Mouse (Mus musculus) lung, embryonic 15.5 days (tissue): ENCODE data around the gene Bfsp1. TPM values are rescaled to one million over a fixed set of nuclear protein-coding genes. Genes with fewer than 3 reads are reported as not detected.
A peak's percentile ranks its signal among the peaks of the same experiment; 100 is the strongest.

Experiments used
- ATAC-seq: fragments of 200-750 bp; cut with Nextera tagmentation; 2 replicates; pipeline ENCODE4 v1.8.0; 2017; ENCODE audit warnings: moderate number of reproducible peaks, borderline replicate concordance; ENCODE audit not compliant: low FRiP score, low TSS enrichment; ENCODE audit errors: extremely low read depth
- H3K27ac ChIP-seq: fragments of 300-500 bp; sonication (generic); 2 replicates; pipeline ENCODE4 v1.5.1; 2015; ENCODE audit warnings: moderate library complexity, mild to moderate bottlenecking, inconsistent platforms
- H3K27me3 ChIP-seq: fragments of 300-500 bp; sonication (generic); 2 replicates; pipeline ENCODE4 v1.6.1; 2015; ENCODE audit warnings: inconsistent platforms
- H3K36me3 ChIP-seq: fragments of 300-500 bp; sonication (generic); 2 replicates; pipeline ENCODE4 v1.6.1; 2015; ENCODE audit warnings: inconsistent platforms
- H3K4me1 ChIP-seq: fragments of 300-500 bp; sonication (generic); 2 replicates; pipeline ENCODE4 v1.6.1; 2015; ENCODE audit warnings: inconsistent platforms
- H3K4me2 ChIP-seq: fragments of 300-500 bp; sonication (generic); 2 replicates; pipeline ENCODE4 v1.6.1; 2015; ENCODE audit warnings: inconsistent platforms, mild to moderate bottlenecking, moderate library complexity
- H3K4me3 ChIP-seq: fragments of 300-500 bp; sonication (generic); 2 replicates; pipeline ENCODE4 v1.5.1; 2015; ENCODE audit warnings: mild to moderate bottlenecking, inconsistent platforms
- H3K9ac ChIP-seq: fragments of 300-500 bp; sonication (generic); 2 replicates; pipeline ENCODE4 v1.6.1; 2015; ENCODE audit warnings: inconsistent platforms
- H3K9me3 ChIP-seq: fragments of 300-500 bp; sonication (generic); 2 replicates; pipeline ENCODE4 v1.6.1; 2016; ENCODE audit warnings: inconsistent platforms
- WGBS: fragments of 180-500 bp; shearing (Covaris S2); methylation state at CpG from one replicate; pipeline ENCODE4 v1.1.7; 2015; 5-methylcytosine and 5-hydroxymethylcytosine counted together
- polyA plus RNA-seq: library from polyadenylated mRNA; unstranded; fragments of >200 nt; fragmentation: Nextera tagmentation; extraction: Ambion mirVana; gene quantifications from 2 replicates; pipeline ENCODE4 v1.2.1, GENCODE M21; 2015

Gene Bfsp1
- polyA plus RNA-seq = 1.7 and 2.1 TPM in 2 replicates

DNA sequence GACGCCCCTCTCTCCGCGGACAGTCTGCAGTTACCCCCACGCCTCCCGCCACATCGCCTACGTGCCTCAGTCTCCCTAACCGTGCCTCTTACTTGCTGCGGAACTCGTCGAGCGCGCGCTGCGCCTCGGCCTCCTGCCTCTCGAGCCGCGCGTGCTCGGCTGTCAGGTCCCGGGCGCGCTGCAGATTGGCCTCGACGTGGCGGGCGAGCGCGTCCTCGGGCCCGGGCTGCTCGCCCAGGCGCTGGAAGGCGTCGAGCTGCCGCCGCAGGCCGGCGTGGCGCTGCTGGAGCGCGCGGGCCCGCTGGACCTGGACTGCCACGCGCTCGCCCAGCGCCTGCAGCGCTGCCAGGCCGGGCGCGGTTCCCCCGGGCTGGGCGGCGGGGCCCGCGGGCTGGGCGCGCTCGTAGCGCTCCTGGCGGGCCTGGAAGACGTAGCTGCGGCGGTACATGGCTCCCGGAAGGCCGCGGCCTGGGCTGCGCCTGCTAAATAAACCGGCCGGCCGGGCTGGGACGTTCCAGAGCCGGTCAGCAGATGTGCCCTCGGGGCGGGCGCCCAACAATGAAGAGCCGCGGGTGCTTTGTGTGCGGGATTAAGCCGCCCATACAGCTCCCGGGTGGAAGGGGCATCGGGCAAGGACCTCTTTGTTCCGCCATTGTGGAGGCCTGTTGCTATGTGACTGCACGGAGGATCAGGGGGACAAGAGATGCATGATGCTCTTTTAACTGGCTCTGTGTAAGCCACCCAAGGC is at the start of gene Bfsp1:
TSS of gene Bfsp1 (minus strand) at position 690 of the 748 bp plus-strand sequence.
- Histone ChIP-seq H3K9me3 (no peaks in the 10 kb centered on the region), H3K4me2 (peak within 1 kb of the TSS; percentile 68), H3K27me3 (no peaks in the 10 kb centered on the region), H3K27ac (0 out of 2 replicates have a peak within 1 kb of the TSS, but pooled peaks have one; percentile 20), H3K9ac (peak within 1 kb of the TSS; percentile 55), H3K4me1 (peaks cover 8% of the 10 kb centered on the region; the same call in 1 of the 2 replicates), H3K36me3 (no peaks in the 10 kb centered on the region), H3K4me3 (peak within 1 kb of the TSS; percentile 41)
- ATAC-seq = peak; percentile 85
- 4% methylated on average over 86 of the region's 86 CpGs for WGBS

DNA sequence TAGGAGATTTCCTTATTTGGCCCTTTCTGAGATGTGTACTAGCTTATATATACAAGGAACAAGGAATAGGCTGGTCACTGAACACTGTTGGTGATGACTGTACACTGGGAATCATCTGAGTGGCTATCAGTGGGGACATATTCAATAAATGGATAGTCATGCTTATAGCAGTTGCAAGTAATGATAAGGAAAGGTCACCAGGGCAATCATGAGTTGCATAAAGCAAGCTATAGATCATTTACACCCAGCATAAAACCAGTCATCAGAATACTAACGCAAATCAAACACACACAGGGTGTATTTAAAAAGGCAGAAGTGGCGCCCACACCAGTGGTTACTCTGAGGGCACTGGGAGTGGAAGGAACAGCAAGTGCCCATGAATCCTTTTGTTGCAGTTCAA is 49.2 kb upstream of the Bfsp1 start:
- ATAC-seq = no peak
- no peaks in the 10 kb centered on the region for H3K9me3 ChIP-seq
- H3K36me3 ChIP-seq = no peaks in the 10 kb centered on the region
- no peak overlapping the region for H3K9ac ChIP-seq
- no peak overlapping the region for H3K4me3 ChIP-seq
- H3K4me2 ChIP-seq = no peak overlapping the region
- H3K27ac ChIP-seq = no peak overlapping the region
- peaks cover 6% of the 10 kb centered on the region; the same call in 1 of the 2 replicates for H3K4me1 ChIP-seq
- 85% methylated on average over 2 of the region's 2 CpGs for WGBS
- H3K27me3 ChIP-seq = no peaks in the 10 kb centered on the region

DNA sequence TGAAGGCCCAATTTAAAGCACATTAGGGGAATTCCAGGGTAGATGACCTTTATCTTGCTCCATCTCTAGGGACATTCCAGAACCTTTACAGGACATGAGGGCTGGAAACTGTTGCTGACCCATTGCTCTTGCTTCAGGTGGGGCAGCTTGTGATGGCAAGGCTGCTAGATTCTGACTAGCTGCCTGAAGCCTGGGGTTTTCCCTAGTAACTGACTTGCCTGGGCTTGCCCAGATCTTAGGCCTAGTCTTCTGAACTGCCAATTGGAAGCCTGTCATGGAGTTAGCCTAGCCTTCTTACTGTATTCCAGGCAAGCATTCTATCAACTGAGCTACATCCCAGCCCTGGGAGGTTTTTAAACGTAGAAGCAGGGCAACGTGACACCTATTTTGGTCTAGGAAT is 46.3 kb upstream of the Bfsp1 start:
- no peak overlapping the region for H3K4me3 ChIP-seq
- no peaks in the 10 kb centered on the region for H3K4me1 ChIP-seq
- 71% methylated on average over 2 of the region's 2 CpGs for WGBS
- no peak overlapping the region for H3K27ac ChIP-seq
- no peak overlapping the region for H3K9ac ChIP-seq
- H3K9me3 ChIP-seq = no peaks in the 10 kb centered on the region
- no peaks in the 10 kb centered on the region for H3K27me3 ChIP-seq
- ATAC-seq = no peak
- H3K4me2 ChIP-seq = no peak overlapping the region
- no peaks in the 10 kb centered on the region for H3K36me3 ChIP-seq

DNA sequence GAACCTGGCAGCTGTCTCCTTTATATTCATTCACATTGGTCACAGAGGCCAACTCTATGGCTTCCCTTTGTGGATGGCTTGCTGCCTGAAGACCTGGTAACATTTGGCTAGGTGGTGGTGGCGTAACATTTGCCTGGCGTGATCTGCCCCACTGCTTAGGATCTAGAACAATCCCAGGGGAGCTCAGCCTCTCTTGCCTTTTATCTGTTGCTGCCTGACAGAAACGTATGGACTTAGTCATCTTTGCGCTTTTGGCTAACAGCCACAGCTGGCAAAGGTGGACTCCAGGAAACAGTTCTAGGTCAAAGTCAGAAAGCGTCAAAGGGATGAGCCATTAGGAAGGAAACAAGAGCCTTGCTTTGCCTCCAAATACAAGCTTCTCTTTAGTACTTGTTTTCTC is 41.9 kb upstream of the Bfsp1 start:
- Histone ChIP-seq H3K4me1 (no peaks in the 10 kb centered on the region), H3K27ac (no peak overlapping the region), H3K9ac (no peak overlapping the region), H3K4me3 (no peak overlapping the region), H3K27me3 (no peaks in the 10 kb centered on the region), H3K9me3 (no peaks in the 10 kb centered on the region), H3K4me2 (no peak overlapping the region), H3K36me3 (no peaks in the 10 kb centered on the region)
- WGBS = 70% methylated on average over 5 of the region's 5 CpGs
- no peak for ATAC-seq

DNA sequence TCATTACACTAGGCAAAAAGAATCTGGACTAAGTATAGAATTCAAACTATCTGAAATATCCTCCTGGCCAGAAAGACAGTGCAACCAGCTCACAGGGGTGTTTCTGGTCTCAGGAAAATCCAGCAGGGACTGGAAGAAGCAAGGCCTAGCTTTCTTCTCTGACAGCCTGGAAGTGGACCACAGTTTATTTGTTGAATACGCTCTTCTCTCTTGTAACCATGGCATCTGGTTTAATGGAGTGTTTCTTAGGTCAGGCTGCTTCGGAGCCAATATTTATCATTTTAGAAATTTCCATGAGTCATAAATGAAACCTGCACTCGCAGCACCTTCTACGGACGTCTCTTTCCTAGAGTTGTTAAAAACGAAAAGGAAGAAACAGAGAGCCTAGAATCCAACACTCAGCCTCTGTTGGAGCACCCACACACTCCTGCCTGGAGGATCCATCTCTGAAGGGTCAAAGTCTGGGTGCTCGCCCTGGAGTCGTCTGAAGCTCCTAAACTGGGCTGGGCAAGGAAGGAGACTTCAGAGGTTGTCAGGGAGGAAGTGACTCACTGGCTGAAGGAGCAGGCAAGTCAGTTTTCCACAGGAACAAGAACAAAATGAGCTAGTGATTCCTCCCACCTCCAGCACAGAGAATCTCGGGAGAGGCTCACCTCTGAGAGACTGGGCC is 40.5 kb upstream of the Bfsp1 start:
- no peaks in the 10 kb centered on the region for H3K36me3 ChIP-seq
- no peaks in the 10 kb centered on the region for H3K27me3 ChIP-seq
- no peak overlapping the region for H3K4me2 ChIP-seq
- no peak overlapping the region for H3K4me3 ChIP-seq
- WGBS = 40% methylated on average over 9 of the region's 9 CpGs
- H3K4me1 ChIP-seq = no peaks in the 10 kb centered on the region
- H3K27ac ChIP-seq = no peak overlapping the region
- H3K9ac ChIP-seq = no peak overlapping the region
- no peaks in the 10 kb centered on the region for H3K9me3 ChIP-seq
- ATAC-seq = no peak

DNA sequence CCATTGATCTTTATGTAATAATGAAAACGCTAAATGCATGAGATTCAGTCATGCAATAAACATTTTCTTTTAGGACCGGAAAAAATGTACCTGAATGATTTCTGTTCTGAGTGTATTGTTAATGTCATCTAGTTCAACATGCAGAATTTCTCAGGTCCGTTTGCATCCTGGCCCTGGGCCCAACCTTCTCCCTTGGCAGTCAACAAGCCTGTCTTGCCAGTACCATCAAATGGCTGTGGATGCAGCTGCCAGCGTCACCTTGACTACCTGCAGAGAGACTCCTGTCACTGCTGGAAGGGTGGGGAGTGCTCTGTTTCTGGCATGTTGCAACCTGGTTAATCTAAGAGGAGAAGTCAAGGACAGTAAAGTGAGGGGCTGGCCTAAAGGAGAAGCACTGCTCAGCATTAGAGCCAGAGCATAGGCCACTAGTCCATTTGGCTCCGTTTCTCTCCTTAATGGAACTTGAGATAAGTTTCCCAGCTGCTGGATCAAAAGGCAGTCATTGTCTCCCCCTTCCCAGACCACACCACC is 37.9 kb upstream of the Bfsp1 start:
- Histone ChIP-seq H3K9me3 (no peaks in the 10 kb centered on the region), H3K36me3 (no peaks in the 10 kb centered on the region), H3K27me3 (no peaks in the 10 kb centered on the region), H3K9ac (no peak overlapping the region), H3K4me3 (no peak overlapping the region), H3K4me1 (no peaks in the 10 kb centered on the region), H3K27ac (no peak overlapping the region), H3K4me2 (no peak overlapping the region)
- 64% methylated on average over 5 of the region's 5 CpGs for WGBS
- ATAC-seq = no peak

DNA sequence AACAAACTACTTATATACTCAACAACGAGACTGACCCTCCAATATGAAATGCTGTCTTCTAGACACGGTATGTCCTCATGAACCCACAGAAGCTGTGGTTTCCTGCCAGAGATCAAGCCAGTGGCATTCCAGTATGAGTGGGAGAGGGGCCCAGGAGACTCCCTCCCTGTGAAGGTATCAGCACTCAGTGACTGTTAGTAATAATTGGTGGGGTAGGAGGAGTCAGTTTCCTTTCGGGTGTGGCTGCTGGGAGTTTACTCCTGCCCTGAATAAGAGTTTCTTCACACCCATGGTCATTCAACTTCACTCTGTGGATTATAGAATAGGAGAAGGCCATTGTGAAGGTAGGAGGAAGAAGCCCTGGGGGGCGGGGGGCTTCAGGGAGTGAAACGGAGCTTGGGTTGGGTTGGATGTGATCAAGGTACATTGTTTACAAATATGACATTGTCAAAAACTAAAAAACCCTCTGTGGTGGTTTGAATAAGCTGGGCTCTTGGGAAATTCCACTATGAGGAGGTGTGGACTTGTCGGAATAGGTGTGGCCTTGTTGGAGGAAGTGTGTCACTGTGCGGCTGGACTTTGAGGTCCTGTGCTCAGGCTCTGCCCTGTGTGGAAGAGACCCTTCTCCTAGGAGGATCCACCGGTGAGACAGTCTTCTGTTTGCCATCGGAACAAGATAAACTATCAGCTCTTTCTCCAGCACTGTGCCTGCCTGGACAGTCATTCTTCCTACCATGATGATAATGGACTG is 36.7 kb upstream of the Bfsp1 start:
- H3K36me3 ChIP-seq = no peaks in the 10 kb centered on the region
- no peak for ATAC-seq
- H3K4me1 ChIP-seq = no peaks in the 10 kb centered on the region
- H3K27me3 ChIP-seq = no peaks in the 10 kb centered on the region
- no peaks in the 10 kb centered on the region for H3K9me3 ChIP-seq
- H3K27ac ChIP-seq = no peak overlapping the region
- WGBS = 83% methylated on average over 9 of the region's 9 CpGs
- H3K9ac ChIP-seq = no peak overlapping the region
- H3K4me2 ChIP-seq = no peak overlapping the region
- no peak overlapping the region for H3K4me3 ChIP-seq

DNA sequence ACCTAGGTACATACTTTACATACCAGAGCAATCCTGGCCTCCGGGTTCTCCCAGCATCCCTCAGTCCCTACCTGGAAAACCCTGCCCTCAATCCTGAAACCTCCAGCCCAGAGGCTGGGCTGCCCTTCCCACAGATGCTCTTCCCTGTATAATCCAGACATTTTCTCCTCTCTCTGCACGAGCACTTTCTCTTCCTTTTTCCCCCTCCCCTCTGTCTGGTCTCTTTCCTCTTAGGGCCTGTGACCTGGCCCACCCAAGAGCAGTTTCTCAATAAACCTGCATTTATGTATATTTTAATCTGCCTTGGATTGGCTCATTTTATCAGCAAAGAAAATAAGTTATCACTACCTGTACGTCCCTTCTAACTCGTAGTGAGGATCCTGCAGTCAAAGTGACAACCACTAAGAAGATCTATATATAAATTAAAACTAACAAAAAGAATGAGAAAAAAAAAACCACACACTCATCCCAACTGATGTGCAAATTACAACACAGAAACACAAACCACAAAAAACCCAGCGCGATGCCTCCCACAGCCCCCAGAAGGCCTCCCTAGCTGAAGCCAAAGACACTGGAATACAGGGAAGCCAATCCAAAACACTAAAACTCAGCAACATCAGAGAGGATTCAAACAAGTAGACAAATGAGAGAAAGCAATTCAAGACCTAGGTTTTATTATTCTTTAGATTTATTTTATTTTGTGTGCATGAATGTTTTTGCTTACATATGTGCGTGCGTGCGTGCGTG is 28.5 kb upstream of the Bfsp1 start:
- 74% methylated on average over 10 of the region's 10 CpGs for WGBS
- no peak for ATAC-seq
- H3K9ac ChIP-seq = no peak overlapping the region

DNA sequence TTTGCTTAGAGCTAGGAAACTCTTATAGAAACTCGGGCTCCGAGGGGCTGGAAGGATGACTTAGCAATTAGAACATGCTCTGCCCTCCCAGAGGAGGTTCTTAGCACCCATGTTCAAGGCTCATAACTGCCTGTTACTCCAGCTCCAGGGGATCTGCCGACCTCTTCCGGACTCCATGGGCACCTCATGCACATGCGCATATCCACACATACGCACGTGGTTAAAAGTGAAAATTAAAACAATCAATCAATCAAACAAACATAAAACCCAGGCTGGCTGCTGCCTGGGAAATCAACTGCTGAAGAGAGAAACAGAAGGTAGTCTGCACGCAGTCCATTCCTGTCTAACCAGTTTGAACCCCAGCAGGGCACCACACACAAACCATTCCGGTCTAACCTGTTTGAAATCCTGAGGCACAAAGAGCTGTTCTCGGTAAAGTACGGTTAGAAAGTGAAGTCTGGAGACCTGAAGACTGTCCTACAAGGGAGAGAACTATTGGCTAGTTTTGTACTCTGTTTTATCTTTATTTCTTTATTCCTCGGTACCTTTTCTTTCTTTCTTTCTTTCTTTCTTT is 27.0 kb upstream of the Bfsp1 start:
- Histone ChIP-seq H3K27ac (peak overlapping the region; percentile 88), H3K4me3 (0 out of 2 replicates have a peak overlapping the region, but pooled peaks have one; percentile 11), H3K4me1 (no peaks in the 10 kb centered on the region), H3K9ac (no peak overlapping the region), H3K4me2 (peak overlapping the region; percentile 43), H3K9me3 (no peaks in the 10 kb centered on the region), H3K36me3 (no peaks in the 10 kb centered on the region), H3K27me3 (no peaks in the 10 kb centered on the region)
- peak; percentile 80; the same call in 1 of the 2 replicates for ATAC-seq
- WGBS = 40% methylated on average over 12 of the region's 12 CpGs

More for the DNA sequence above, 28.5 kb upstream of the Bfsp1 start:
- peak overlapping the region; percentile 88 for H3K27ac ChIP-seq
- H3K4me2 ChIP-seq = no peak overlapping the region
- H3K4me3 ChIP-seq = no peak overlapping the region
- H3K9me3 ChIP-seq = no peaks in the 10 kb centered on the region
- H3K27me3 ChIP-seq = no peaks in the 10 kb centered on the region
- no peaks in the 10 kb centered on the region for H3K4me1 ChIP-seq
- no peaks in the 10 kb centered on the region for H3K36me3 ChIP-seq

DNA sequence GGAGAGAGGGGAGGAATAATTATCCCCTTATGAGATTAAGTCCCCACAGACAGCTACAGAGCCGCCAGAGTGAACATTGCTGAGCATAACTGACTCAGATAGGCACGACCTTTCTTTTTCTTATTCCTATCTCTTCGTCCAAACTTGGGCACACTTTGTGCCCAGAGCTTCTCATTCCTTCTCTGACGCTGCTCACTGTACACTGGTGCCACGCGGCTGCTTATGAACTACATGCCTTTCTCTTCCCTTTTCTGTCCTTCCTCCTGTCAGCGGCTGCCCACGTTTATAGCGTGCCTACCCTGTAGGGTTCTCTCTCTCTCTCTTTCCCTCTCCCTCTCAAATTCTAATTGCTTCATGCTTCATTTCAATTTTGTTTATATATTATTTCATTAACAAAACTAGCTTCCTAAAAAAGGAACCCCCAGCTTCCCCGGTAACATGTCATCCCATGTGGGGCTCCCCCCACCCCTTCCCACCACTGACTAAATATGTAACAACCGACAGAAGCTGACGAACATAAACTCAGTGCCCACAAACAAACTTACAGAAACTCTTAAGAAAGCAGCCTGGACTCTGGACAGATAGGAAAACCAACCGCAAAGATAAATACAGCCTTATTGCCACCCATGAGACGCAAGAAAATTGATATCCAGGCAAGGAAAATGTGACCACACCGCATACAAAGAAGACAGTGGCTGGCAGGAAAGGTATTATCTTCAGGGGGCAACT is 26.3 kb upstream of the Bfsp1 start:
- WGBS = 69% methylated on average over 15 of the region's 15 CpGs
- Histone ChIP-seq H3K9ac (no peak overlapping the region), H3K27ac (peak overlapping the region; percentile 88), H3K36me3 (no peaks in the 10 kb centered on the region), H3K9me3 (no peaks in the 10 kb centered on the region), H3K27me3 (no peaks in the 10 kb centered on the region), H3K4me1 (no peaks in the 10 kb centered on the region), H3K4me3 (0 out of 2 replicates have a peak overlapping the region, but pooled peaks have one; percentile 11), H3K4me2 (peak overlapping the region; percentile 43)
- ATAC-seq = no peak
